Mouse (Mus musculus) testis, postnatal 14 days (tissue): ENCODE measurements around the gene Mfsd11.
"Not testable (repeated sequence)": the region's sequence is repeated elsewhere in the genome, so short reads cannot be mapped to it uniquely, and the experiment has no call there.

ENCODE experiments used
- DNase-seq: peaks from one replicate; pipeline ENCODE4 v3.0.0; 2021; ENCODE audit warnings: low spot score

The Mfsd11 gene

GRCm38 (mm10) chr11:116847187-116848085 is 4.8 kb upstream of the Mfsd11 start:
- DNase-seq = no peak

GRCm38 (mm10) chr11:116848086-116848876 is 4.0 kb upstream of the Mfsd11 start:
- no peak for DNase-seq

GRCm38 (mm10) chr11:116848877-116849178 is 3.4 kb upstream of the Mfsd11 start:
- not testable (repeated sequence) for DNase-seq

- no peak for DNase-seq
These were observed 2.7 kb upstream of the Mfsd11 start for GRCm38 (mm10) chr11:116849587-116849986.

GRCm38 (mm10) chr11:116850085-116850484 is 2.2 kb upstream of the Mfsd11 start:
- no peak for DNase-seq

GRCm38 (mm10) chr11:116850833-116851477 is 1.3 kb upstream of the Mfsd11 start:
- no peak for DNase-seq

GRCm38 (mm10) chr11:116851576-116852290 is 507 bp upstream of the Mfsd11 start:
- DNase-seq = no peak

- DNase-seq = peak; percentile 95
These were observed 761 bp downstream of the Mfsd11 start, which contains the start of gene Srsf2 for GRCm38 (mm10) chr11:116852891-116853511. Gene Srsf2, minus strand, starts transcription at chr11:116853094.

GRCm38 (mm10) chr11:116853512-116853928 is 1.3 kb downstream of the Mfsd11 start:
- DNase-seq = peak; percentile 97

GRCm38 (mm10) chr11:116854279-116854678 is 2.0 kb downstream of the Mfsd11 start:
- DNase-seq = no peak

GRCm38 (mm10) chr11:116857183-116857850 is 5.1 kb downstream of the Mfsd11 start:
- no peak for DNase-seq

GRCm38 (mm10) chr11:116864444-116864843 is 12.2 kb downstream of the Mfsd11 start:
- DNase-seq = no peak

- no peak for DNase-seq
These were observed 13.8 kb downstream of the Mfsd11 start for GRCm38 (mm10) chr11:116865945-116866585.

- no peak for DNase-seq
These were observed 15.9 kb downstream of the Mfsd11 start for GRCm38 (mm10) chr11:116868129-116868528.

- DNase-seq = no peak
These were observed 17.0 kb downstream of the Mfsd11 start for GRCm38 (mm10) chr11:116869223-116869622.

GRCm38 (mm10) chr11:116869641-116870040 is 17.4 kb downstream of the Mfsd11 start:
- DNase-seq = no peak

- no peak for DNase-seq
These were observed 19.3 kb downstream of the Mfsd11 start for GRCm38 (mm10) chr11:116871538-116871937.

- no peak for DNase-seq
These were observed 21.7 kb downstream of the Mfsd11 start for GRCm38 (mm10) chr11:116873987-116874386.

GRCm38 (mm10) chr11:116878454-116878853 is 26.2 kb downstream of the Mfsd11 start:
- no peak for DNase-seq

GRCm38 (mm10) chr11:116880839-116881238 is 28.6 kb downstream of the Mfsd11 start:
- DNase-seq = no peak
